Mouse (Mus musculus) frontal cortex, postnatal 10 days (tissue): ENCODE data around the gene Vmn1r217.
"Not testable (repeated sequence)": the region's sequence is repeated elsewhere in the genome, so short reads cannot be mapped to it uniquely, and the experiment has no call there.

Experiments
- DNase-seq, 2 experiments: peaks; one replicate each; pipeline ENCODE4 v3.0.0; 2022; ENCODE audit warnings: low spot score in 2 of 2, mixed read lengths in 1 of 2

Gene Vmn1r217

GRCm38 (mm10) chr13:23118126-23118525, at the start of gene Vmn1r217:
TSS of gene Vmn1r217 (minus strand) at chr13:23118226.
- DNase-seq: not testable (repeated sequence)

- DNase-seq: not testable (repeated sequence)
Measured at GRCm38 (mm10) chr13:23166471-23166870, 48.4 kb upstream of the Vmn1r217 start.

- no peak for DNase-seq
Measured at GRCm38 (mm10) chr13:23159012-23159411, 41.0 kb upstream of the Vmn1r217 start, which contains the start of gene Vmn1r219. TSS of gene Vmn1r219 (plus strand) at chr13:23159312.

GRCm38 (mm10) chr13:23157848-23158247, 39.8 kb upstream of the Vmn1r217 start:
- DNase-seq: no peak

- no peak for DNase-seq
Measured at GRCm38 (mm10) chr13:23138880-23139279, 20.9 kb upstream of the Vmn1r217 start.

- DNase-seq: no peak
Measured at GRCm38 (mm10) chr13:23133501-23133900, 15.5 kb upstream of the Vmn1r217 start.

- no peak for DNase-seq
Measured at GRCm38 (mm10) chr13:23133099-23133498, 15.1 kb upstream of the Vmn1r217 start, which contains the start of gene Vmn1r218. TSS of gene Vmn1r218 (plus strand) at chr13:23133155.

GRCm38 (mm10) chr13:23120611-23121010, 2.6 kb upstream of the Vmn1r217 start:
- no peak for DNase-seq

GRCm38 (mm10) chr13:23094386-23094785, 23.6 kb downstream of the Vmn1r217 start:
- no peak for DNase-seq

- no peak for DNase-seq
Measured at GRCm38 (mm10) chr13:23069312-23069711, 48.7 kb downstream of the Vmn1r217 start.

GRCm38 (mm10) chr13:23067725-23068124, 50.3 kb downstream of the Vmn1r217 start, which contains the start of gene Vmn1r215:
TSS of gene Vmn1r215 (plus strand) at chr13:23068025.
- no peak for DNase-seq

- no peak for DNase-seq
Measured at GRCm38 (mm10) chr13:23057778-23058177, 60.2 kb downstream of the Vmn1r217 start.
